Mouse (Mus musculus) stomach, postnatal 0 days (tissue): ENCODE data around the gene Tango6.

Experiments used
- CTCF ChIP-seq: IDR thresholded peaks from 2 replicates; pipeline ENCODE4 v1.5.1; 2016; ENCODE audit warnings: antibody characterized with exemption, low read depth, mild to moderate bottlenecking, moderate library complexity
- EP300 ChIP-seq: optimal IDR thresholded peaks from 2 replicates; pipeline ENCODE3; 2016; ENCODE audit warnings: antibody characterized with exemption

DNA sequence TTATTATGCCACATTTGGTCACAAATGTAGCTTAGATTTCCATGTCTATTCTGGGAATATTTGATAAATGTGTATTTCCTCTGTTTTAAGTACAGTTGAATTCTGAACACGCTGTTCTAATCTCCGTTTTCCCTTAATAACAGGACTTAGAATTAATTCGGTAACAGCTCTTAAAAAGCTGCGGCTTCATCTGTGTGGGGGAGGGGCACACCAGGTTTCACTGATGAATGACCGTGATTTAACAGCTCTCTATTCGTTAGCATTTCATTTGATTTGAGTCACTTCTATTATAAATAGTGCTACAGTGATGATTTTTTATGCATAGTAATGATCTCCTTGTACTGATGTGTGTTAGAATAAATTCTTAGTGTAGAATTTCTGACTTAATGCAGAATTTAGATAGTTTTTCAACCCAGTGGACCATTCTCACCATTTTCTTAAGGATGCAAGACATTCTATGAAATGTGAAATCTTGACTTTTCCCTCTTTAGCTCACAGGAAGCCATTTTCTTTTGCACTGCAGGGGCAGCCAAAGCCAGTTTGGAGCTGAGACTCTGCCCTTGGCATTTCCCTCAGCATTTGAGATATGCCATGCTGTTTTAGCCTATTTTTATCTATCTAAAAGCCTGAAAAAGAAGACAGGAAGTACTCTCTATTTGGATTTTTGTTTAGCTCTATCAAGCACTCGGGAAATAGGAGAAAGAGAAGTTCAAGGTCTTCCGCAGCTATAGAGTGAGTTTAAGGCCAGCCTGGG lies 91.9 kb downstream of the Tango6 start:
- TF ChIP-seq EP300 = no peak
- TF ChIP-seq CTCF = no peak
